Mouse (Mus musculus): ENCODE measurements around the gene Cplx2. TPM values are rescaled to one million over a fixed set of nuclear protein-coding genes. Genes with fewer than 3 reads are reported as not detected.

Cplx2 gene
- polyA plus RNA-seq, 1 experiment, result 5.7 TPM

DNA sequence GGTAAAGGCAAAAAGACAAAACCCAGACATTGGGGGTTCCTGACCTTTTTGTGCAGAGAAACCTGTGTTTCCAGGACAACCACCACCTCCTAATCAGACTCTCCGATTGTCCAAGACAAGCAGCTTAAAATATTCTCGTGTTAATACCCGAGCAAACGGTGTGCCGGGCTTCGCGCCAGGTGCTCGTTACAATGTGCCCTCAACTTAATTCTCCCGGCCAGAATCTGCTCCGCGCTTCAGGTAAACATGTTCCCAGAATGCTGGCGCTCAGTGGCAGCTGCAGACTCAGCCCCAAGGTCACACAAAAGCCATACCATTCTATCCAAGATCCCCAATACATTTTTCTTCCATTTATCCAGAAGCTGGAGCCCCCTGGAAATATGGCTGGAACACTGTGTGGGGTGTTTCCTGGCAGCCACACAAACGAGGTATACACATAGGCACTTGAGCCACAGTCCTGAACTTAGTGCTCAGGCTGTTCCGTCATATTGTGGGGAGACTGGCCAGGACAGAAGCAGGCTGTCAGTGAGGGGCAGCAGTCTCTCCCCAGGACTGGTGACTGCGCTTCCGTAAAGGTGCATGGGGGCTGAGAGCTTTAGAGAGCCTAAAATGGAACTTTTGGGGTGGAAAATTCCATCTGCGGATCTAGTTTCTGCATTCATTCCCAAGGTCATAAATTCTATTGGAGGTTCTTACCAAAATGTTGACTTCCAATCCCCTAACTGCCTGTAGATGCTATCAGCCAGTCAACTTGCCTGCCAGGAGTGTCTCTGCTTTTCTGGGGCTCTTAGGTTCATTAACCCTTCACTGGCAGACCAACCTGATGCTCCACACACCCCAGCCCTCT, 32.3 kb downstream of the Cplx2 start:
- no peak for DNase-seq (ENCODE audit: low spot score)

DNA sequence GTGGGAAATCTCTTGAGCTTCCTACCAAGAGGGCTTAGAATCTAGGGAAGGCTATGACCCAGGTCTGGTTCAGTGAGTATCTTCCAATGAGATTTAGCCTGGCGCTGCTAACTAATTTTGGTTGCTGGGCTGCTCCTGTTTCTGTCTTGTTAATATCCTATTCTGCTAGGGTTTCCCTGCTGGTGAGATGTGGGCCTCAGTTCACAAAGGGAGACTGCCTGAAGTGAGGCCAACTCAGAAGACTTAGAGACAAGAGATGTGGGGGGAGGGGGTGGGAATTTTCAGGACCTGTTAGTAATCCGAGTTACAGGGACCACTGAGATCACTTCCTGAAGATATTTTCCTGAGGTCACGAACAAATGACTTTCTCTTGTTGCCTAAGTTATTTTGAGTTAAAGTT, 33.1 kb downstream of the Cplx2 start:
- DNase-seq (ENCODE audit: low spot score), result no peak

DNA sequence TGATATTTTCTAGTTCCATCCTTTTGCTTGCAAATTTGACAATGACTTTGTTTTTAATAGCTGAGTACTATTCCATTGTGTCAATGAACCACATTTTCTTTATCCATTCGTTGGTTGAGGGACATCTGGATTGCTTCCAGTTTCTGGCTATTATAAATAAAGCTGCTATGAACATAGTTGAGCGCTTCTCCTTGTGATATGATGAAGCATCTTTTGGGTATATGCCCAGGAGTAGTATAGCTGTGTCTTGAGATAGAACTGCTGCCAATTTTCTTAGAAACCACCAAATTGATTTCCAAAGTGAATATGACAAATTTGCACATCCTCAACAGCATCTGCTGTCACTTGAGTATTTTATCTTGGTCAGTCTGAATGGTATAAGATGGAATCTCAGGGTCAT, 34.7 kb downstream of the Cplx2 start:
- DNase-seq (ENCODE audit: low spot score), result no peak

DNA sequence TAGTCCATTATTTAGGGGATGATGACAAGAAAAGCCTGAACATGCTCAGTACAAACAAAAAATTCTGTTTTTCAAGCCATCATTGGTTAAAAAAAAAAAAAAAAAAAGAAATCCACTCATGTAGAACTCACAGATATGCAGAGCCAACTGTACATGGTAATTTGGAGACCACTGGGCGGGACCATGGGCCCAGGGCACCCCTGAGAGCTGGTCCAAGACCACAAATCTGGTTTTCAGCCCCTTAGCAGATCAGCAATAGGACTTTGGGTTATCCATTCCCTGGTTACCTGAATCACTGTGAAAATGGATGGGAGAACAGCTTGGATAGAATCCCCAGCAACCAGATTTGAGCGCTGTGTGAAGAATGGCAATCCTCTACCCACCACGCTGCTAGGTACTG, 40.5 kb downstream of the Cplx2 start:
- DNase-seq (ENCODE audit: low spot score), result no peak

DNA sequence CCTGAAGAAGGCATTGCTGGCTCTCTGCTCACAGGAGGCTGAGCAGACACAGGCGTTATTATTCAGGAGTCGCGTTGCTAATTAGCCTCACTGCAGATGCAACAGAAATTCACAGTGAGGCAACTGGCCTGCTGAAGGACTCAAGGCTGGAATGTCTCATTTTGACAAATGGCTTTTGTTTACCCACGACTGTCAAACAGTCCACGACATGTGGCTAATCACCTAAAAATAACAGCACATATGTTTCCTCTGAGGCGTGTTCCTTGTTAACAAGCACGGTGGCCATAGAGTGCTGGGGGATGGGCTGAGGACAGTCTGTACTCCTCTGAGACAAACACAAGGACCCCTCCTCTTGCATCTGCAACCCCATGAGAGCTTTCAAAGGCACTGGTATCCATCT, 41.1 kb downstream of the Cplx2 start:
- no peak for DNase-seq (ENCODE audit: low spot score)

DNA sequence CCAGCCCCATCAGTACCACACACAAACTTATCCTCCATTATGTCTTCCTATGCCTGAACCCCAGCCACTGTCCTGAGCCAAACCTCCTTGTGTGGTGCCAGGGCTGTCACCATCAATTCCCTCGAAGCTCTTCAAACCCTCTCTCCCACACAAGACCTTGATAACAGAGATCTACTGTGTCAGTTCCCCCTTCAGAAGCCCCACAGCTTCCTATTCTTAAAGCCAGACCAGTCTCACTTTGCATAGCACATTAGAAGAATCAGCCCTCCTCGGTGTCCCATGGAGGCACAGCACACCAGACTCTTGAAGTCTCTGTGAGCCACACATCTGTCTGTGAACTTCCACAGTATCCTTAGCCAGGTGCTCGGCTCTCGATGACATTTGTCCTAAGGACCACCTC, 41.6 kb downstream of the Cplx2 start:
- DNase-seq (ENCODE audit: low spot score), result no peak

DNA sequence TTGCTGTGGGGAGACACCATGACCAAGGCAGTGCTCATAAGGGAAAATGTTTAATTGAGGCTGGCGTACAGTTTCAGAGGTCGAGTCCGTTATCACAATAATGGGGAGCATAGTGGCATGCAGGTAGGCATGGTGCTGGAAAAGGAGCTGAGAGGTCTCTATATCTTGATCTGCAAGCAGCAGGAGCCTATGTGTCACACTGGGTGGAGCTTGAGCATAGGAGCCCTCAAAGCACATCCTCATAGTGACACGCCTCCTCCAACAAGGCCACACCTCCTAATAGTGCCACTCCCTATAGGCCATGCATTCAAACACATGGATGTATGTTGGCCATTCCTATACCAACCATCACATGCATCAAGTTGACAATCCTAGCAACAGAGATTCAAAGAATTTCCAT, 43.9 kb downstream of the Cplx2 start:
- no peak for DNase-seq (ENCODE audit: low spot score)

DNA sequence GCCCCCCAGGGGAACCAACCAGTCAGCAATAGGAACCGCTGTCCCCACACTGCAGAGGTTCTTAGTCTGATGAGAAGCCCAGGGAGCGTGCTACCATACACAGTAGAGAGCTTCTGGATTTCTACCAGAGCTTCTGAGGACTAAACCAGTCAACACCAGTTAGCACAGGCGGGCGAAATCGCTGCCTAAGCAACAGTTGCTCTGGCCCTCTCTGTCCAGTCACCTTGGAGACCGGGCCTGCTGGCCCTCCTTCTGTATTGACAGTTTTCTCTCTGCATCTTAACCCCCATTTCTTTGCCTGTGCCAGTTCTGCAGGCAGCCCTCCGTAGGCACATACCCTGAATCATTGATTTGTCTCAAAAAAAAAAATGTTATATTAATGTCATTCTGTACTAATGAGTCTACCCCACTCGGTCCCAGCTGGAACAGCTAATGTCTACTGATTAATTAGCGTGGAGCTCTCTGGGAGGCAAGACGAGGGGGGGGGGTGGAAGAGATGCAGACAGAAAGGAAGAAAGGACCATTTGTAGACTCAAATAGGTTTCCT, 47.7 kb downstream of the Cplx2 start:
- DNase-seq (ENCODE audit: low spot score), result no peak

DNA sequence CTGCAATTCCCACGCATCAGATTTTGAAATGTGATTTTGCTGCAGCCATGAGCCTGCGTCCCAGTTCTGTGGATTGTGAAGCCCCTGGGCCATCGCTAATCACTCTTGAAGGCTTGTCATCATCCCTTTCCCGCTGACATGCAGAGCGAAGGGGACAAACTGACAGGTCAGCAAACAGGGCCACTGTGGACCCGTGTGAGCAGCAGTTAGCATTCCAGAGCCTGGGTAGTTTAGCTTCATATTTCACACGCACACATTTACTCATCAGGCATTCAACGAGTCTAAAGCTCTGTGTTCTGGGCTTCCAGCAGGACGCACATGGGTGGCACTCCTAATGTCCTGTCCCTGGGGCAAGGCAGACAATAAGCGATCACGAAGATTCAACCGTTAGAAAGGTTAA, 49.1 kb downstream of the Cplx2 start:
- no peak for DNase-seq (ENCODE audit: low spot score)

DNA sequence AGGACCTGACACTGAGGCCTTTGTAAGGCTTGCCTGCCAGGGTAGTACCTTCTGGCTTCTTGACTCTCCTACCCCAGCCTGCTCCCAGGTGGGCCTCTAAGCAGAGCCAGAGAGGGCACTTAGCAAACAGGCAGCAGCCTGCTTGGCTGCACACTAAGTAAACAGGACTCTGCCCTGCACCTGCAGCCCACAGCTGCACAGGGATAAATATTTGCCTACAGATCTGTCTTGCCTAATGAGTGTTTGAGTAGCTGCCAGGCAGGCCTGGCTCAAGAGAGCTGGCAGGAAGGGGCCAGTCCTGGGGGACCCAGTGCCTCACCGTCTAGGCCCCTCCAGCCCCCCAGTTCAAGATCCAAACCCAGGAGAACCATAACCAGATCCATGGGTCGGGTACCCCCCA, 54.1 kb downstream of the Cplx2 start:
- peak; percentile 24 for DNase-seq (ENCODE audit: low spot score)

DNA sequence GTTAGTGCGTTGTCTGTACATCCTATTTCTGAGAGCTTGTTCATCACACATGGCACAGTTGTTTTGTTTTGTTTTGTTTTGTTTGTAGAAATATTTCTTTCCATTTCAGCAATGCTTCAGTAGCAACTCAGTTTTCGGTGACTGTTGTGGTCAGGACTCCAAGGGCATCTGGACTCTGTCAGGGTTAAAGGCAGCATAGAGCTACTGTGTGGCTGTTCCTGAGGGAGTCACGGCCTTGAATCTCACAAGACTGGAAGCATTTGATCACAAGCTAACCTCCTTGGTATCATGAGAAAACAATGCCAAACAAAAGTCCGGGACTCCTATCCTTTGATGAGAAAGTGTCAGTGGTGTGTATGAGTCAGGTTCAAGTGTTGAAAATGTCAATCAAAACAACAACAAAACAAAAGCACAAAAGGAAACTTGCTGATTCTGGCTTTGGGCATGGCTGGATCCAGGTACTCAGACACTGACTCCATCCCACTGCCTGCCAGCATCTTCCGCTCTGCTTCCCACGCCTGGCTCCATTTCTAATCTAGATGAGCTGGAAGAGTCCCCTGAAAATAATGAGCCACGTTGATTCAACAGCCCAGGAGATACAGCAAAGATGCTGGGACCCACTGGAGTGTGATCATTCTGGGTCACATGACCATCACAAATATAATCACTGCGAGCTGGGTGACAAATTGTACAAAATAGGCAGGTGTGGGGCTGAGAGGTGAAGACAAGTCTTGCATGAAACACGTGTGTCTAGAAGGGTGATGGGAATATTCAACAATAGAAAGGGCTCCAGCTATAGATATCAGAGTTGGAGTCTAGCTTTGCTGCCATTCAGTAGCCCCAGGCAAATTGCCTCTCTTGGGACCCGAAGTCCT, 55.9 kb downstream of the Cplx2 start:
- DNase-seq (ENCODE audit: low spot score), result no peak

DNA sequence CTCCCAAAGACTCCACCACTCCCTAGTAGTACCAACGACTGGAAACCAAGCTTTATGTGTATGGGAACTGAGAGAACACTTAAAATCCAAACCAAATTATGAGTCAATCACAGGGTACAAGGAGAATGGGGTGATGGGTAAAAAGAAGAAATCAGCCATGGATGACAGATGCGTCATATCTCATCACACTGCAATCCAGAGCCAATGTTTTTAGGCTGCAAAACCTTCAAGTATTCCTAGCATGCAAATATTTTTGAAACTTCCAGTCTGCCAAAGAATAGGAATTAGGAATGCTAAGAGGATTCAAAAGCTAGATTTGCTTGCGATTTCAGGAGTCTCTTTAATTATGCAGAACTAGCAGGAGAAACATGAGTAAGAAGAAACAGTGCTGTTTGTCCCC, 57.6 kb downstream of the Cplx2 start:
- no peak for DNase-seq (ENCODE audit: low spot score)

DNA sequence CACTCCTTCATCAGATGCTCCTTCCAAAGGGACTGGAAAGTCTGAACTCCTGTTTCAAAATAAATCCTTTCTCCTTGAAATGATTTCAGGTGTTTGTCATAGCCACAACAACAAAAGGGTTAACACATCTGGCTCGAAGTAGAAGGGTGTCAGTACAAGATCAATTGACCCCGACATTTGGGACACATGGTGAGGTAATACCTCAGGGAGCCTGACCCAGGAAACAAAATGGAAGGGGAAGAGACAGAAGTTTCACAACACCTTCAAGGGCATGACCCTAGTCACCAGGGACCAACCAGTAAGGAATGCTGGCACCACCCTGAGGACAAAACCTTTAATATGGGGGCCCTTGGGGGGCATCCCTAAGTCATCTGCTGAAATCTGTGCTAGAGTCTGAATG, 58.9 kb downstream of the Cplx2 start:
- no peak for DNase-seq (ENCODE audit: low spot score)

DNA sequence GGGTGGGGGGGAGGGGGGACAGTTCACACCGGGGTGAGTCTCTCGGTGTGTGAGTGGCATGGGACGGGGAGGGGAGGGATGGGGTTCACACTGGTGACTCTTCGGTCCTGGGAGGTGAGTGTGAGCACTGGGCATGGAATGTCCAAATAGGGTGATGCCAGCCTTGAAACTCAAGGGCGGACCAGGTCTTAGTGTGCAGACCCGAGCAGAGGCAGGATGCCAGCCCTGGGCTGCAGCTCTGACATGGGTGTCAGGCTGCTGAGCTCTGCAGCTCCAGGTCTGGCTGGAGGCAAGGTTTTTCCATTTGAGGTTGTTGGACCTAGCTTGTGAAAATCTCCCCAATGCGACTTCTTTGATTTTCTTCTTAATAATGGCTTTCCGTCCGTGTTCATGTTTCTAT, 60.0 kb downstream of the Cplx2 start:
- DNase-seq (ENCODE audit: low spot score), result no peak

Other genes with a start within 250 kb of the Cplx2 start
- 0.40 and 0.54 TPM in 2 replicates for gene Hrh2, start 179.2 kb upstream of the Cplx2 start, polyA plus RNA-seq (2012; rRNA removed)
- gene Thoc3, start 97.5 kb downstream of the Cplx2 start, polyA plus RNA-seq (2012; rRNA removed), result 17.7 and 20.9 TPM in 2 replicates
- 5.4 and 5.8 TPM in 2 replicates for gene Simc1, start 132.4 kb downstream of the Cplx2 start, polyA plus RNA-seq (2012; rRNA removed)
- 101 and 105 TPM in 2 replicates for gene 4833439L19Rik, start 194.1 kb downstream of the Cplx2 start, polyA plus RNA-seq (2012; rRNA removed)
- gene Arl10, start 203.7 kb downstream of the Cplx2 start, polyA plus RNA-seq (2012; rRNA removed), result 28.7 and 39.4 TPM in 2 replicates
- gene Nop16, start 218.7 kb downstream of the Cplx2 start, polyA plus RNA-seq (2012; rRNA removed), result 26.1 and 29.7 TPM in 2 replicates
- gene Higd2a, start 218.9 kb downstream of the Cplx2 start, polyA plus RNA-seq (2012; rRNA removed), result 165 and 194 TPM in 2 replicates
- gene Cltb, start 240.0 kb downstream of the Cplx2 start, polyA plus RNA-seq (2012; rRNA removed), result 70.9 and 84.6 TPM in 2 replicates

All from urinary bladder, adult 2 months (tissue).